Mouse (Mus musculus) inflammation-experienced regulatory T-cells (primary cell): Measurements from ENCODE around the gene Cbx3. TPM values are rescaled to one million over a fixed set of nuclear protein-coding genes. Genes with fewer than 3 reads are reported as not detected.

ENCODE experiments used
- polyA plus RNA-seq, 2 experiments: library from polyadenylated mRNA; unstranded; fragments of 100-300 nt; shearing (Covaris generic); gene quantifications; one replicate each; pipeline ENCODE4 v1.2.1; 2017

The Cbx3 gene
- polyA plus RNA-seq: 10 to 100 TPM; 81.9 to 89.4 TPM

DNA sequence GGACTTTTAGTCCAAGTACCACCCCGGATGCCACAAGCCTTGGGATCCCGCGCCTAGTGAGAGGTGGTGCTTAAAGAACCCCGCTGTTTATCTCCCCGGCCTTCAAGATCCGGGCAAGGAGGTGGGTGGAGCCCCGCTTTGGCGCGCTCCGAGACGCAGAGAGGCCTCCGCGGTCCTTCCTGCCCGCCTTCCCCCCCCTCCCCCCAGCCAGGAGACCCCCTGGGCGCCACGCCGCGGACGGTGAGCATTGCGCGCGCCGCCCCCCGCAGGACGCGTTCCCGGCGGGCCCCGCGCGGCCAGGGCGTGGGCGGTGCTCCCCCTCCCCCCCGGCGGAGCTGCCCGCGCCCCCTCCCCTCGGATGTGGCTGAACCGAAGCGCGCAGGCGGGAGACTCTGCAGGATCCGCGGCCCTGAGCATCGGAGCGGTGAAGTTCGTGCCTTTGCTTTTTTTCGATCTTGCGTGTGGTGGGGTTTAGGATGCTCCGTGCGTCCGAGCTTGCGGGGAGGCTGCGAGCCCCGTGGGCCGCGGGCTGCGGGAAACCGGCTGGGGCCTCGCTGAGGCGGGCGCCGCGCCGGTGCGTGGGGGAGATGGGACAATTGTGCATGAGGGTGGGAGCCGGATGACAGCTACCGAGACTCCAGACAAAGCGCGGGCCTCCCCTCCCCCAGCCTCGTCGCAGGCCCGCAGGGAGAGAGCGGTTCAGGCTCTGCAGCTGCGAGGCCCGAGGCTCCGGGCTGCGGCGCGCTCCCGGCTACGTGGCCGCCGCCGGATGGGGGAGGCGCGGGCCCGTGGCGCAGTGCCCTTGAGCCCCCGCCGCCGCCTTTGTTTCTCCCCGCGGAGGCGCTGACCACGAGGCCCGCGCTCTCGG is at the start of gene Cbx3:
Gene Cbx3 (plus strand): TSS at position 50 of the 868 bp plus-strand sequence.

DNA sequence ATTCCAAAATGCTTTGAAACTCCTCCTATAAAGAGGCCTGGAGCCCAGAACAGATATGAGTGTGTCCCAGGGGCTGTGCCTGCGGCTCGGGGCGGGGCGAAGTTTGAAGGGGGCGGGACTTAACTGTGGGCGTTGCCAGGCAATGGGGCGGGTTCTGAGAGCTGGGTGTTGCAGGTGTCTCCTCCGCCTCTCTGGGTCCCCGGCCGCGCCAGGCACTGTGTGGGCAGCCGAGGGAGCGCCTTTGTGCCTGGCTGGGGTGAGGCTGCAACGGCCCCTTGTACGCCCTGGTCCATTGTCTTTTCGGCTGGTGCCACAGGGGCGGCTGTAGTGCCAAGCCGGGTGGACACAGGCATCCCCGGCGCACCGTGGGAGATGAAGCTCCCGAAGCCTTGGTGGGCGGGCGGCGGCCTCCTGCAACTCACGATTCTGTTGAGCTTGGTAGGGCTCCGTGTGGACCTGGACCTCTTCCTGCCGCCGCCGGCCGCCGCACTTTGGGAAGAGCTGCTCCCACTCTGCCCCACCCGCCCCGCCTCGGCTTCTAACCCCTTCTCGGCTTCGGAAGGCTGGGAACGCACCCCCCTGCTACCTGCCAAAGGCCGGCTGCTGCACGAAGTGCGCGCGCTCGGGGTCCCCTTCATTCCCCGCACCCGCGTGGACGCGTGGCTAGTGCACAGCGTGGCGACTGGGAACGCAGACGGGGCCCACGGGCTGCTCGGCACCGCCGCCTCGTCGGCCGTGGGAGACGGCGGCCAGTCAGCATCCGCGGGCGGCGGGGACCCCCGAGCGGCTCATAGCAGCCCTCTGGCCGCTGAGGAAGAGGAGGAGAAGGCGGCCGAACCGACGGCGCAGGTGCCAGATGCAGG is 37.4 kb upstream of the Cbx3 start, which contains the start of gene Nfe2l3:
Gene Nfe2l3 (plus strand): TSS at position 136 of the 863 bp plus-strand sequence.

DNA sequence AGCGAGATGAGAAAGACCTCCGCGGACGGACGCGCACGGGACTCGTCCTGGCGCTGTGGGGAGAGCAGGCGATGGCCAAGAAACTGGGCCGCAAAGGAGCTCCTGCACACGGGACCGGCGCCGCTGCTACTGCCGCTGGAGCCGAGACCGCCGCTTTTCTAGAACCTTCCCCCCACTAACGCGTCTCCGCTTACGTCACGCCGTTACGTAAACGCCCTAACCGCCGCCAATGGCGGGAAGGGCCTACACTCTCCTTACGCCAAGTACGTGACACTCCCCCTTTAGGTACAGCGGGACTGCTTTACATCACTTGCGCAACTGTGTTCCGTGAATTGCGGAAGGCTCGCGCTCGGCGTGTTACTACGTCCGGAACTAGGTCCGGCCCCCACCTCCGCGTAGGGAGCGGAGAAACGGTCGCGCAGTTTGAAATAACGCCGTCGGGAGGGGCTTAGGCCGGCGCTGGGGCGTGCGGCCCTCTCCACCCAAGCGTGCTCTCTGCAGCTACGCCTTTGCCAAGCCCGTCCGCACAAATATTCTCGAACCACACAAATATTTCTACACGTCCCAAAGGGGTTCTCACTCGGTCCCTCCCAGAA is 347 bp upstream of the Cbx3 start, which contains the start of gene Hnrnpa2b1:
Gene Hnrnpa2b1 (minus strand): TSS at position 180 of the 596 bp plus-strand sequence.

DNA sequence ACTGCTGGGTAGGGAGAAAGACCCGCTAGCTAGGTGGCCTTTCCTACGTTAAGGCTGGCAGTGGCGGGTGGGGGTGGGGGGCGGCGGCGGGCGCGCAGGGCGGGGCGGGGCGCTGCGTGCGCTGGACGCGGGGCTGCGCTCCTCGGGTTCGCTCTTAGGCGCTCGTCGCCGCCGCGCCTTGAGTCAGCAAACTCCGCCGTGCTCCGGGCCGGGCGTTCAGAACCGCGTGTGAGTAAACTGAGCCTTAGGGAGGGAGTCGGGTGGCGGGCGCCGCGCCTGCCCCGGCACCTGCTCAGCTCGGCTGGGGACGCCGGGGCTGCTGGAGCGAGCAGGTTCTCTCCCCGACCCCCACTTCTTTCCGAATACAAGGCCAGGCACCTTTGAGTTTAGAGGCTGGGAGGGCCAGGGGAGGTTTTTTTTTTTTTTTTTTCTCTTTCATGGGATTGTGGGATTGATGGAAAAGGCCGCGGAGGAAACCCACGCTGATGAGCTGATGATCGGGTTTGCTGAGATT is 53.7 kb downstream of the Cbx3 start, which contains the start of gene Snx10:
Gene Snx10 (plus strand): TSS at position 95 of the 514 bp plus-strand sequence.

Other genes with a start within 250 kb of the Cbx3 start
- gene Nfe2l3, start 37.7 kb upstream of the Cbx3 start, polyA plus RNA-seq: not detected
- 1,000 to 10,000 TPM; 1,237 to 1,500 TPM for gene Hnrnpa2b1, start 466 bp upstream of the Cbx3 start, polyA plus RNA-seq
- gene Snx10, start 53.5 kb downstream of the Cbx3 start, polyA plus RNA-seq: 10 to 100 TPM in 1 of 2 experiments, 1 to 10 TPM in 1; 7.1 to 17.4 TPM